In the genomic region with DNA sequence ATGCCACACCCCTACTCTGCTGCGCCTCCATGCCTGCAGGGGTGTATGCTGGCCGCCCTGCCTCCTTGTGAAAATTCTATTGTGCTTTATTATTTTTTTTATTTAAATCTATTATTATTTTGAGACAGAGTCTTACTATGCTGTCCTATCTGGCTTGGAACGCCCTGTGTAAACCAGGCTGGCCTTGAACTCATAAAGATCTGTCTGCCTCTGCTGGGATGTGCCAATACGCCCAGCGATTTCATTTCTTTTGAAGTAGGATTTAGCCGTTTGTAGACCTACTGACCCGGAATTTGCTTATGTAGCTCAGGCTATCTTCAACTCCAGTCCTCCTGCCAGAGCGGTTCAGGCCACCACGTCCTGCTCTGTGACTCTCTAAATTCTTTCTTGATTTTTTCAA, we compare ENCODE assay signal across 10 mouse cellular contexts. TPM values are rescaled to one million over a fixed set of nuclear protein-coding genes. Genes with fewer than 3 reads are reported as not detected.
DNase-seq lines count a peak whose midpoint lies in the region; ATAC-seq and TF ChIP-seq lines count a peak whose summit lies in the region.
"Had no signal": no experiment of that assay in that cellular context is flagged by ENCODE, and none has a peak within 500 bp of the region (broad histone marks: within the 10 kb centered on the region; RNA-seq: fewer than 3 reads in every experiment).

No protein-coding gene starts in this region.

- TF ChIP-seq CTCF in lung, embryonic 14.5 days (IDR thresholded peaks at IDR 0.05; ENCODE audit: low read depth), result no peak

- no peak for DNase-seq in forebrain, embryonic 10.5 days (ENCODE audit: extremely low spot score, low spot score)
- DNase-seq in lung, embryonic 14.5 days, result no peak
- DNase-seq in lung, postnatal 14 days, result no peak
- DNase-seq in left cerebral cortex, postnatal 25 days (ENCODE audit: low spot score in 2 of 2), result no peak
- DNase-seq in frontal cortex, postnatal 14 days (ENCODE audit: low spot score in 2 of 2), result no peak
- DNase-seq: cerebellum, adult 11-12 months had no signal

- H3K27me3 ChIP-seq in forebrain, embryonic 10.5 days (ENCODE audit: poor library complexity, severe bottlenecking), result peaks cover 54% of the 10 kb centered on the region
- H3K27me3 ChIP-seq in forebrain, embryonic 16.5 days (replicated peaks; ENCODE audit: control insufficient read depth, insufficient read depth, low read length), result 0 out of 2 replicates have a peak, but pooled peaks cover 4% of the 10 kb centered on the region
- peaks cover 30% of the 10 kb centered on the region for H3K27me3 ChIP-seq in lung, embryonic 14.5 days (ENCODE audit: insufficient read depth, low read length)
- no peaks in the 10 kb centered on the region for H3K27me3 ChIP-seq in forebrain, embryonic 15.5 days
- H3K27me3 ChIP-seq in liver, embryonic 15.5 days, result peaks cover 52% of the 10 kb centered on the region

- 0 out of 2 replicates have a peak overlapping the region, but pooled peaks have one; percentile 86 for H3K27ac ChIP-seq in forebrain, embryonic 10.5 days
- H3K27ac ChIP-seq in forebrain, embryonic 16.5 days (ENCODE audit: low read length), result no peak overlapping the region
- H3K27ac ChIP-seq in lung, embryonic 14.5 days (ENCODE audit: low read depth), result no peak overlapping the region
- H3K27ac ChIP-seq in forebrain, embryonic 15.5 days (replicated peaks), result no peak overlapping the region
- H3K27ac ChIP-seq in liver, embryonic 15.5 days (replicated peaks), result no peak overlapping the region
- H3K27ac ChIP-seq: macrophage had no signal

- no peak for ATAC-seq in forebrain, embryonic 16.5 days
- ATAC-seq in lung, embryonic 14.5 days (ENCODE audit: insufficient read depth), result no peak
- ATAC-seq in forebrain, embryonic 15.5 days (replicated peaks), result no peak
- ATAC-seq in liver, embryonic 15.5 days (ENCODE audit: insufficient read depth), result no peak

- H3K36me3 ChIP-seq in forebrain, embryonic 10.5 days (replicated peaks), result no peaks in the 10 kb centered on the region
- no peaks in the 10 kb centered on the region for H3K36me3 ChIP-seq in forebrain, embryonic 16.5 days (ENCODE audit: control insufficient read depth, insufficient read depth)
- no peaks in the 10 kb centered on the region for H3K36me3 ChIP-seq in lung, embryonic 14.5 days (ENCODE audit: insufficient read depth)
- no peaks in the 10 kb centered on the region for H3K36me3 ChIP-seq in forebrain, embryonic 15.5 days
- no peaks in the 10 kb centered on the region for H3K36me3 ChIP-seq in liver, embryonic 15.5 days (replicated peaks)

- peaks cover 23% of the 10 kb centered on the region for H3K4me1 ChIP-seq in forebrain, embryonic 10.5 days
- H3K4me1 ChIP-seq in forebrain, embryonic 16.5 days (replicated peaks; ENCODE audit: control insufficient read depth, insufficient read depth, low read length), result peaks cover 9% of the 10 kb centered on the region
- H3K4me1 ChIP-seq in lung, embryonic 14.5 days (ENCODE audit: insufficient read depth), result no peaks in the 10 kb centered on the region
- peaks cover 17% of the 10 kb centered on the region for H3K4me1 ChIP-seq in forebrain, embryonic 15.5 days
- H3K4me1 ChIP-seq in liver, embryonic 15.5 days (replicated peaks), result peaks cover 23% of the 10 kb centered on the region

- intact Hi-C loops in left cerebral cortex, postnatal 25 days (cut with DNase I), result loop anchor here (5.0 kb wide), 1 partner anchor 107 kb away; no protein-coding TSS in a partner anchor

- no peak overlapping the region for H3K9ac ChIP-seq in forebrain, embryonic 16.5 days (replicated peaks; ENCODE audit: low read depth, low read length)
- no peak overlapping the region for H3K9ac ChIP-seq in lung, embryonic 14.5 days
- no peak overlapping the region for H3K9ac ChIP-seq in forebrain, embryonic 15.5 days (replicated peaks)
- H3K9ac ChIP-seq in liver, embryonic 15.5 days, result no peak overlapping the region

- H3K4me3 ChIP-seq in forebrain, embryonic 10.5 days, result peak overlapping the region; percentile 75; the same call in 1 of the 2 replicates
- no peak overlapping the region; the same call in 1 of the 2 replicates for H3K4me3 ChIP-seq in forebrain, embryonic 16.5 days (replicated peaks; ENCODE audit: low read length)
- peak overlapping the region; percentile 64; the same call in 1 of the 2 replicates for H3K4me3 ChIP-seq in lung, embryonic 14.5 days (ENCODE audit: low read depth, low read length)
- 0 out of 2 replicates have a peak overlapping the region, but pooled peaks have one; percentile 53 for H3K4me3 ChIP-seq in forebrain, embryonic 15.5 days
- H3K4me3 ChIP-seq in liver, embryonic 15.5 days (replicated peaks), result no peak overlapping the region

- WGBS in forebrain, embryonic 10.5 days, result 67% methylated on average over 9 of the region's 9 CpGs
- 70% methylated on average over 9 of the region's 9 CpGs for WGBS in forebrain, embryonic 16.5 days
- 56% methylated on average over 9 of the region's 9 CpGs for WGBS in lung, embryonic 14.5 days
- 64% methylated on average over 9 of the region's 9 CpGs for WGBS in forebrain, embryonic 15.5 days
- WGBS in liver, embryonic 15.5 days (ENCODE audit: insufficient replicate concordance), result 60% methylated on average over 9 of the region's 9 CpGs

- no peak overlapping the region; the same call in 1 of the 2 replicates for H3K4me2 ChIP-seq in forebrain, embryonic 16.5 days (ENCODE audit: low read length)
- H3K4me2 ChIP-seq in lung, embryonic 14.5 days, result peak overlapping the region; percentile 80; the same call in 1 of the 2 replicates
- peak overlapping the region; percentile 82; the same call in 1 of the 2 replicates for H3K4me2 ChIP-seq in forebrain, embryonic 15.5 days (replicated peaks)
- H3K4me2 ChIP-seq in liver, embryonic 15.5 days, result peak overlapping the region; percentile 72; the same call in 1 of the 2 replicates

- no peaks in the 10 kb centered on the region for H3K9me3 ChIP-seq in forebrain, embryonic 10.5 days
- H3K9me3 ChIP-seq in forebrain, embryonic 16.5 days (ENCODE audit: control insufficient read depth, low read length), result no peaks in the 10 kb centered on the region
- no peaks in the 10 kb centered on the region for H3K9me3 ChIP-seq in lung, embryonic 14.5 days (ENCODE audit: low read depth, low read length)
- no peaks in the 10 kb centered on the region for H3K9me3 ChIP-seq in forebrain, embryonic 15.5 days
- no peaks in the 10 kb centered on the region for H3K9me3 ChIP-seq in liver, embryonic 15.5 days (replicated peaks)

RNA-seq across cellular contexts. Expression of a gene that starts 0.8 kb away (rescaled TPM):
- polyA plus RNA-seq in forebrain, embryonic 10.5 days (2016; fragmentation: Nextera tagmentation; extraction: Ambion mirVana), result 35.3 and 38.2 TPM in 2 replicates
- 78.4 and 101 TPM in 2 replicates for polyA plus RNA-seq in forebrain, embryonic 16.5 days (2015; fragmentation: Nextera tagmentation; extraction: Ambion mirVana)
- 128 TPM in 2 replicates for polyA plus RNA-seq in lung, embryonic 14.5 days (2014; fragmentation: Nextera tagmentation; extraction: Ambion mirVana)
- polyA plus RNA-seq in forebrain, embryonic 15.5 days (2015; fragmentation: Nextera tagmentation; extraction: Ambion mirVana), result 75.6 and 81.6 TPM in 2 replicates
- 121 and 141 TPM in 2 replicates for polyA plus RNA-seq in liver, embryonic 15.5 days (2015; fragmentation: Nextera tagmentation; extraction: Ambion mirVana)
- 10 to 100 TPM; 48.6 to 56.9 TPM for total RNA-seq in left cerebral cortex, postnatal 25 days (2021)

RNA-seq across cellular contexts. Expression of a gene that starts 51.2 kb away (rescaled TPM):
- 4.1 and 5.9 TPM in 2 replicates for polyA plus RNA-seq in forebrain, embryonic 10.5 days (2016; fragmentation: Nextera tagmentation; extraction: Ambion mirVana)
- 6.3 and 9.8 TPM in 2 replicates for polyA plus RNA-seq in forebrain, embryonic 16.5 days (2015; fragmentation: Nextera tagmentation; extraction: Ambion mirVana)
- 17.7 and 20.4 TPM in 2 replicates for polyA plus RNA-seq in lung, embryonic 14.5 days (2014; fragmentation: Nextera tagmentation; extraction: Ambion mirVana)
- polyA plus RNA-seq in forebrain, embryonic 15.5 days (2015; fragmentation: Nextera tagmentation; extraction: Ambion mirVana), result 6.5 and 8.4 TPM in 2 replicates
- 8.5 and 11.9 TPM in 2 replicates for polyA plus RNA-seq in liver, embryonic 15.5 days (2015; fragmentation: Nextera tagmentation; extraction: Ambion mirVana)
- total RNA-seq in left cerebral cortex, postnatal 25 days (2021), result 10 to 100 TPM; 12.5 to 17.6 TPM

Comparison
In these comparisons a context has a peak if more than half of its experiments do, and no peak if none do; other contexts are left out.
1. H3K4me3 ChIP-seq: peak in forebrain, embryonic 10.5 days (single experiment), lung, embryonic 14.5 days (single experiment) and forebrain, embryonic 15.5 days (single experiment); none in forebrain, embryonic 16.5 days (single experiment) and liver, embryonic 15.5 days (single experiment).